Mouse (Mus musculus) midbrain, embryonic 13.5 days (tissue): ENCODE results near the gene Nxph3. TPM values are rescaled to one million over a fixed set of nuclear protein-coding genes. Genes with fewer than 3 reads are reported as not detected.

ENCODE experiments used
- ATAC-seq: fragments of 200-750 bp; cut with Nextera tagmentation; 2 replicates; pipeline ENCODE4 v1.8.0; 2017; ENCODE audit warnings: mild to moderate bottlenecking, moderate TSS enrichment, moderate library complexity
- H3K27ac ChIP-seq: fragments of 300-500 bp; sonication (generic); 2 replicates; pipeline ENCODE4 v1.5.1; 2015; ENCODE audit warnings: inconsistent platforms, mild to moderate bottlenecking, moderate library complexity
- H3K27me3 ChIP-seq: fragments of 300-500 bp; sonication (generic); 2 replicates; pipeline ENCODE4 v1.6.1; 2015; ENCODE audit warnings: mild to moderate bottlenecking, inconsistent platforms
- H3K36me3 ChIP-seq: fragments of 300-500 bp; sonication (generic); 2 replicates; pipeline ENCODE4 v1.6.1; 2015; ENCODE audit warnings: mild to moderate bottlenecking, inconsistent platforms
- H3K4me1 ChIP-seq: fragments of 300-500 bp; sonication (generic); replicated peaks from 2 replicates; pipeline ENCODE4 v1.6.1; 2015; ENCODE audit warnings: inconsistent platforms
- H3K4me2 ChIP-seq: fragments of 300-500 bp; sonication (generic); replicated peaks from 2 replicates; pipeline ENCODE4 v1.6.1; 2015; ENCODE audit warnings: moderate library complexity, mild to moderate bottlenecking, inconsistent platforms
- H3K4me3 ChIP-seq: fragments of 300-500 bp; sonication (generic); replicated peaks from 2 replicates; pipeline ENCODE4 v1.5.1; 2015; ENCODE audit warnings: mild to moderate bottlenecking, inconsistent platforms
- H3K9ac ChIP-seq: fragments of 300-500 bp; sonication (generic); replicated peaks from 2 replicates; pipeline ENCODE4 v1.6.1; 2015; ENCODE audit warnings: mild to moderate bottlenecking, inconsistent platforms
- H3K9me3 ChIP-seq: fragments of 300-500 bp; sonication (generic); 2 replicates; pipeline ENCODE4 v1.6.1; 2016; ENCODE audit warnings: mild to moderate bottlenecking, inconsistent platforms
- WGBS: fragments of 180-500 bp; shearing (Covaris S2); methylation state at CpG from one replicate; pipeline ENCODE4 v1.1.7; 2015; 5-methylcytosine and 5-hydroxymethylcytosine counted together
- polyA plus RNA-seq: library from polyadenylated mRNA; unstranded; fragments of >200 nt; fragmentation: Nextera tagmentation; extraction: Ambion mirVana; gene quantifications from 2 replicates; pipeline ENCODE4 v1.2.1, GENCODE M21; 2015

Gene Nxph3
- polyA plus RNA-seq, 1 experiment from 2014 or later, result 1.9 TPM

GRCm38 (mm10) chr11:95480662-95481061, 33.7 kb downstream of the Nxph3 start:
- no peak overlapping the region for H3K9ac ChIP-seq
- no peaks in the 10 kb centered on the region for H3K4me1 ChIP-seq
- no peaks in the 10 kb centered on the region for H3K27me3 ChIP-seq
- no peak overlapping the region for H3K4me3 ChIP-seq
- H3K4me2 ChIP-seq, result no peak overlapping the region
- WGBS, result 88% methylated on average over 4 of the region's 4 CpGs
- no peaks in the 10 kb centered on the region for H3K9me3 ChIP-seq
- H3K27ac ChIP-seq, result no peak overlapping the region
- no peak for ATAC-seq
- peaks cover 50% of the 10 kb centered on the region for H3K36me3 ChIP-seq

GRCm38 (mm10) chr11:95479458-95479857, 34.9 kb downstream of the Nxph3 start:
- Histone ChIP-seq H3K4me1 (no peaks in the 10 kb centered on the region), H3K27ac (no peak overlapping the region), H3K9ac (no peak overlapping the region), H3K36me3 (peaks cover 51% of the 10 kb centered on the region), H3K9me3 (no peaks in the 10 kb centered on the region), H3K27me3 (no peaks in the 10 kb centered on the region), H3K4me2 (no peak overlapping the region), H3K4me3 (no peak overlapping the region)
- ATAC-seq, result no peak
- WGBS, result 81% methylated on average over 4 of the region's 4 CpGs

- Histone ChIP-seq H3K4me3 (no peak overlapping the region), H3K9me3 (no peaks in the 10 kb centered on the region), H3K36me3 (peaks cover 48% of the 10 kb centered on the region), H3K27me3 (no peaks in the 10 kb centered on the region), H3K9ac (no peak overlapping the region), H3K4me2 (no peak overlapping the region), H3K4me1 (no peaks in the 10 kb centered on the region), H3K27ac (no peak overlapping the region)
- ATAC-seq, result no peak
- 93% methylated on average over 7 of the region's 7 CpGs for WGBS
These were observed 38.0 kb downstream of the Nxph3 start for GRCm38 (mm10) chr11:95476323-95476722.

GRCm38 (mm10) chr11:95473456-95473855, 40.9 kb downstream of the Nxph3 start:
- H3K36me3 ChIP-seq, result peaks cover 46% of the 10 kb centered on the region
- WGBS, result 97% methylated on average over 1 of the region's 1 CpGs
- H3K4me2 ChIP-seq, result no peak overlapping the region

GRCm38 (mm10) chr11:95472942-95473341, 41.4 kb downstream of the Nxph3 start:
- no peaks in the 10 kb centered on the region for H3K27me3 ChIP-seq
- 91% methylated on average over 2 of the region's 2 CpGs for WGBS
- peaks cover 46% of the 10 kb centered on the region for H3K36me3 ChIP-seq
- H3K4me3 ChIP-seq, result no peak overlapping the region
- H3K9me3 ChIP-seq, result no peaks in the 10 kb centered on the region
- no peak overlapping the region for H3K4me2 ChIP-seq
- ATAC-seq, result no peak
- H3K9ac ChIP-seq, result no peak overlapping the region
- no peaks in the 10 kb centered on the region for H3K4me1 ChIP-seq
- H3K27ac ChIP-seq, result no peak overlapping the region

More at GRCm38 (mm10) chr11:95473456-95473855, 40.9 kb downstream of the Nxph3 start:
- no peak overlapping the region for H3K9ac ChIP-seq
- no peaks in the 10 kb centered on the region for H3K4me1 ChIP-seq
- ATAC-seq, result no peak
- no peaks in the 10 kb centered on the region for H3K9me3 ChIP-seq
- H3K4me3 ChIP-seq, result no peak overlapping the region
- no peaks in the 10 kb centered on the region for H3K27me3 ChIP-seq
- H3K27ac ChIP-seq, result no peak overlapping the region

GRCm38 (mm10) chr11:95467731-95468130, 46.6 kb downstream of the Nxph3 start:
- Histone ChIP-seq H3K4me3 (no peak overlapping the region), H3K27ac (no peak overlapping the region), H3K4me1 (no peaks in the 10 kb centered on the region), H3K36me3 (peaks cover 11% of the 10 kb centered on the region), H3K27me3 (no peaks in the 10 kb centered on the region), H3K9me3 (no peaks in the 10 kb centered on the region), H3K9ac (no peak overlapping the region), H3K4me2 (no peak overlapping the region)
- 81% methylated on average over 1 of the region's 1 CpGs for WGBS
- no peak for ATAC-seq

- 91% methylated on average over 3 of the region's 3 CpGs for WGBS
These were observed 52.2 kb downstream of the Nxph3 start for GRCm38 (mm10) chr11:95462168-95462567.

GRCm38 (mm10) chr11:95460872-95461271, 53.5 kb downstream of the Nxph3 start:
- WGBS, result 86% methylated on average over 2 of the region's 2 CpGs

More at GRCm38 (mm10) chr11:95462168-95462567, 52.2 kb downstream of the Nxph3 start:
- Histone ChIP-seq H3K27me3 (no peaks in the 10 kb centered on the region), H3K4me2 (no peak overlapping the region), H3K9me3 (no peaks in the 10 kb centered on the region), H3K27ac (no peak overlapping the region), H3K36me3 (no peaks in the 10 kb centered on the region), H3K4me1 (no peaks in the 10 kb centered on the region), H3K9ac (no peak overlapping the region), H3K4me3 (no peak overlapping the region)
- ATAC-seq, result no peak

More at GRCm38 (mm10) chr11:95460872-95461271, 53.5 kb downstream of the Nxph3 start:
- no peak overlapping the region for H3K9ac ChIP-seq
- H3K9me3 ChIP-seq, result no peaks in the 10 kb centered on the region
- H3K4me3 ChIP-seq, result no peak overlapping the region
- no peaks in the 10 kb centered on the region for H3K4me1 ChIP-seq
- H3K4me2 ChIP-seq, result no peak overlapping the region
- H3K36me3 ChIP-seq, result no peaks in the 10 kb centered on the region
- no peak for ATAC-seq
- H3K27ac ChIP-seq, result no peak overlapping the region
- H3K27me3 ChIP-seq, result no peaks in the 10 kb centered on the region

Other genes with a start within 250 kb of the Nxph3 start
- gene Kat7, start 204.3 kb downstream of the Nxph3 start, polyA plus RNA-seq, result 63.8 and 66.1 TPM in 2 replicates
- 2.3 and 2.8 TPM in 2 replicates for gene Fam117a, start 177.6 kb downstream of the Nxph3 start, polyA plus RNA-seq
- 149 and 151 TPM in 2 replicates for gene Slc35b1, start 129.9 kb downstream of the Nxph3 start, polyA plus RNA-seq
- 199 and 202 TPM in 2 replicates for gene Spop, start 100.5 kb downstream of the Nxph3 start, polyA plus RNA-seq
- 13.8 and 17.2 TPM in 2 replicates for gene Ngfr, start 73.2 kb upstream of the Nxph3 start, polyA plus RNA-seq
- 168 and 179 TPM in 2 replicates for gene Phb, start 152.4 kb upstream of the Nxph3 start, polyA plus RNA-seq
- gene Zfp652, start 198.1 kb upstream of the Nxph3 start, polyA plus RNA-seq, result 29.0 and 32.1 TPM in 2 replicates
- gene B130006D01Rik, start 209.0 kb upstream of the Nxph3 start, polyA plus RNA-seq, result 1.5 and 2.0 TPM in 2 replicates